Mouse (Mus musculus) forebrain, embryonic 10.5 days (tissue): ENCODE data around the gene Gng2. TPM values are rescaled to one million over a fixed set of nuclear protein-coding genes. Genes with fewer than 3 reads are reported as not detected.

ENCODE experiments used
- DNase-seq: peaks from one replicate; pipeline ENCODE4 v3.0.0-alpha.2; 2017; ENCODE audit warnings: low spot score; ENCODE audit errors: extremely low spot score
- H3K27ac ChIP-seq: fragments of 300-500 bp; sonication (generic); 2 replicates; pipeline ENCODE4 v1.5.1; 2016; ENCODE audit warnings: mild to moderate bottlenecking
- H3K27me3 ChIP-seq: fragments of 300-500 bp; sonication (generic); 2 replicates; pipeline ENCODE4 v1.6.1; 2016; ENCODE audit warnings: mild to moderate bottlenecking; ENCODE audit not compliant: poor library complexity, severe bottlenecking
- H3K36me3 ChIP-seq: fragments of 300-500 bp; sonication (generic); replicated peaks from 2 replicates; pipeline ENCODE4 v1.6.1; 2016; ENCODE audit warnings: mild to moderate bottlenecking, moderate library complexity
- H3K4me1 ChIP-seq: fragments of 300-500 bp; sonication (generic); 2 replicates; pipeline ENCODE4 v1.6.1; 2016
- H3K4me3 ChIP-seq: fragments of 300-500 bp; sonication (generic); 2 replicates; pipeline ENCODE4 v1.5.1; 2016; ENCODE audit warnings: mild to moderate bottlenecking, moderate library complexity
- H3K9me3 ChIP-seq: fragments of 300-500 bp; sonication (generic); 2 replicates; pipeline ENCODE4 v1.6.1; 2016; ENCODE audit warnings: mild to moderate bottlenecking, moderate library complexity
- WGBS: fragments of 180-500 bp; shearing (Covaris S2); methylation state at CpG from one replicate; pipeline ENCODE4 v1.1.7; 2016; 5-methylcytosine and 5-hydroxymethylcytosine counted together
- polyA plus RNA-seq: library from polyadenylated mRNA; unstranded; fragments of >200 nt; fragmentation: Nextera tagmentation; extraction: Ambion mirVana; gene quantifications from 2 replicates; pipeline ENCODE4 v1.2.1, GENCODE M21; 2016

Gene Gng2
- polyA plus RNA-seq, 1 experiment from 2014 or later, result 86.1 TPM

DNA sequence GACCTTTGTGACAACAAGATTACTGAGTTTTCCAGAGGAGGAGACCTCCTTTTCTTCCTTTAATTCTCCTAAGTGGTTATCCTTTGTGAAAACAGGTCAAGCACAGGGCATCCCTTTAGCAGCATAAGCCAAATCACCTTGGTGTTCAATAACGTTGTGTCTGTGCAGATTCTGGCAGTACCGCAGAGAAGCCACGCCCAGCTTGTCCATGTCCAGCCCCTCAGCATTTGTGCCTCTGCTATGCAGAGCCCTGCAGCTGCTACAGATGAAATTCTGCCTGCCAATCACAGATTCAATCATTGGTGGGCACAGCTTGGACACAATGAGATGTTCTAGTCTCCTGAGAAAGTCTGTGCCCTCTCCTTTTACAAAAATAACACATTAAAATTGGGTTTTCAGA is 14.4 kb upstream of the Gng2 start:
- peak overlapping the region; percentile 21; the same call in 1 of the 2 replicates for H3K27ac ChIP-seq
- DNase-seq, result no peak
- 37% methylated on average over 3 of the region's 3 CpGs for WGBS

GRCm38 (mm10) chr14:19990436-19990993 is 13.1 kb upstream of the Gng2 start:
- H3K4me1 ChIP-seq, result peaks cover 49% of the 10 kb centered on the region
- DNase-seq, result no peak
- H3K36me3 ChIP-seq, result no peaks in the 10 kb centered on the region
- 0 out of 2 replicates have a peak overlapping the region, but pooled peaks have one; percentile 40 for H3K27ac ChIP-seq
- H3K4me3 ChIP-seq, result no peak overlapping the region
- H3K9me3 ChIP-seq, result no peaks in the 10 kb centered on the region
- H3K27me3 ChIP-seq, result no peaks in the 10 kb centered on the region
- 82% methylated on average over 1 of the region's 1 CpGs for WGBS

More for the DNA sequence above, 14.4 kb upstream of the Gng2 start:
- Histone ChIP-seq H3K4me1 (peaks cover 37% of the 10 kb centered on the region), H3K9me3 (no peaks in the 10 kb centered on the region), H3K27me3 (no peaks in the 10 kb centered on the region), H3K36me3 (no peaks in the 10 kb centered on the region), H3K4me3 (no peak overlapping the region)

DNA sequence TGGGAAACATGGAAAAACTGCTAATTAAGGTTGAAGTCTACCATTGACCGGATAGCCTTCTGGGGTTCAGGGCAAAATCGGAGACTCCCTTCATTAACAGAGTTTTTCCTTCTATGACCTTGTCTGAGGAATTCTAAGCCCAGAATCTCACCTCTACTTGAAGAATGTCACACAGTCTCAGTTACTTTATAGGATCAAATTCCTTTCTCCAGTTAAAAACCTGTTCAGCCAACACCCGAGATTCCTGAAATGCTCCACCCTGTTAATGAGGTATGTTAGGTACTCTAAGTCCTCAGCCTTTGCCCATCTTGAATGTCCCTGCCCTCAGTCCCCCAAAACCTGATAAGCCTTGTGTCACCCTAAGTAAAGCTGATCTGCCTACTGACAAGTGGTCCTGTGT is 11.0 kb upstream of the Gng2 start:
- no peaks in the 10 kb centered on the region for H3K36me3 ChIP-seq
- H3K4me3 ChIP-seq, result no peak overlapping the region
- WGBS, result 86% methylated on average over 3 of the region's 3 CpGs
- H3K27ac ChIP-seq, result peak overlapping the region; percentile 98
- no peaks in the 10 kb centered on the region for H3K9me3 ChIP-seq
- peaks cover 70% of the 10 kb centered on the region for H3K4me1 ChIP-seq
- no peaks in the 10 kb centered on the region for H3K27me3 ChIP-seq
- no peak for DNase-seq

DNA sequence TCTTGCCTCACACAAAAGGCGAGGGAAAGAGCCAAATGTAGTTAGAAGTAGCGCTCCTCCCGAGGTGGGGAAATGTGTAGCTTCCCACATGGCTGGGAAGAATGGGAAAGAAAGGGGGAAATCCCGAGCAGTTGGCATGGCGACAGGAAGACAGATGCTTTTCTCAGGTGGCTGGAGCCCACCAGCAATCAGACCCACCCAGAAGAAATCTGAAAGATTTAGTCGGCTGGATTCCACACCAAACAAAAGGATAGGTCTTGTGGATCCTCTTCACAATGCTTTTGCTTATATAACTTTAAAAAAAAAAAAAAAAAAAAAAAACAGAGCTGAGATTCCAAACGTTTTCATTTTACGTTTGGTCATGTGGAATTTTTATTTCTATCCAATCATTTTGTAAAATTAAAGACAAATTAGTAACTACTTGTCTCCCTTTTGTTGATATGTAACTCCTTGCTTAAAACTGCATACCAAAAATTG is 10.0 kb upstream of the Gng2 start:
- DNase-seq, result no peak
- Histone ChIP-seq H3K27me3 (no peaks in the 10 kb centered on the region), H3K36me3 (no peaks in the 10 kb centered on the region), H3K4me3 (peak overlapping the region; percentile 47), H3K27ac (peak overlapping the region; percentile 98), H3K9me3 (no peaks in the 10 kb centered on the region), H3K4me1 (peaks cover 71% of the 10 kb centered on the region)
- WGBS, result 11% methylated on average over 8 of the region's 8 CpGs

DNA sequence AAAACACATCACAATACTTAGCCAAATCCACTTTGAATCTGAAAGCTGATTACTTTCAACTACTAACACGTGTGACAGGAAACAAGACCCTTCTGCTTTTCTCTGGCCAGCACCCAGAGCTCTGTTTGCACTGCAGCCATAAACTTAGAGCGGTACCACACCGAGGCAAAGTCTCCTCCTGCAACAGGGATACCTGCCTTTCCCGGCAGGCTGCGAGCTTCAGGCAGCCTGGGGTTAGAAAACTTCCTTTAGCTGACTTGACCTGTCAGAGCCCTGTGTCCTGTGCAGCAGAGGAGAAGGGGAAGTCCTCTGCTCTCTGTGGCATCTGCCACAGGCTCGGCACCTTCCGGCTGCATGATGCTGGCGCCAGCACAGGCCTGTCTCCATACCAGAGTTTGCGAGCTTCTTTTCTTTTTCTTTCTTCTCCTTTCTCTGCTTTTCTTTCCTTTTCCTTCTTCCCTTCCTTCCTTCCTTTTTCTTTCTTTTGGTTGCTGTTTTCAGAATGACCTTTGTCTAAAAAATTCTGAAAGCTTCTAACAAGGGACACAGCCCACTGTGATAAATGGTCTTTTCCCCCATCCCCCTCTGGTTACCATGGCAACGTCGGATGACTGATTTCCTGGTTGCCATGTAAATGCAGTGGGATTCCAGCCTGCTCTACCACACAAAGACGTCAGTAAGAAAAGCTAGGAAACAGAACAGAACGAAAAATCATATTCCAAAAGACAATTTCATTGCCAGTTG is 9.4 kb upstream of the Gng2 start:
- H3K27ac ChIP-seq, result peak overlapping the region; percentile 98
- no peaks in the 10 kb centered on the region for H3K36me3 ChIP-seq
- no peaks in the 10 kb centered on the region for H3K9me3 ChIP-seq
- DNase-seq, result peak; percentile 92
- WGBS, result 4% methylated on average over 13 of the region's 13 CpGs
- H3K4me1 ChIP-seq, result peaks cover 65% of the 10 kb centered on the region
- H3K27me3 ChIP-seq, result no peaks in the 10 kb centered on the region
- peak overlapping the region; percentile 47 for H3K4me3 ChIP-seq

DNA sequence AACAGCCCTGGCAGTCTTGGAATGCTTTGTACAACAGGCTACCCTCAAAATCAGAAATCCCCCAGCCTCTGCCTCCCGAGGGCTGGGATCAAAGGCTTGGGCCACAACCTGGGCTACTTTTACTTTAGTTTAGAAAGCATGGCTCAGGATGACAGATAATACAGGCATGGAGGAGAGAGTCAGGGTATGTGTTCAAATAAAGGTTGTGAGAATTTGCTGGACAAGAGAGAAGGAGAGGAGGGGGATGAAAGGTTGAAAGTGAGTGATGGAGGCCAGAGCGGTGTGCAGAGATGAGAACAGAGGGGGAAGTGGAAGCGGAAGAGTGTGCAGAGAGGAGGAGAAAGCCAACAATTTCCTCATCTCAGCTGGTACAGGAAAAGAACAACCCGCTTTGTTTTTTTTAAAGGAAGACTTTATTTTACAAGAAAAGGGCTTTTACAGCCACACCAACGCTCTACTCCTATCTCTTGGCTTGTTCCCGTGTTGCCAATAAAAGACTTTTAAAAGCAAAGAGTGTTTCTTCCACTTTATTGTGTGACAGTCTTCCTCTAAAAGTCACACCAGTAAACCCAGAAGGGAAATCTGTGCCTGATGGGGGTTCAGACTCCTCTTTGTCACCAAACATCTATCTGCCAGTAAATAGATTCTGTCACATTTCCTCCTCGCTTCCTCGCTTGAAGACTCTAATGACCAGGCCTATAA is 8.6 kb upstream of the Gng2 start:
- peaks cover 58% of the 10 kb centered on the region for H3K4me1 ChIP-seq

DNA sequence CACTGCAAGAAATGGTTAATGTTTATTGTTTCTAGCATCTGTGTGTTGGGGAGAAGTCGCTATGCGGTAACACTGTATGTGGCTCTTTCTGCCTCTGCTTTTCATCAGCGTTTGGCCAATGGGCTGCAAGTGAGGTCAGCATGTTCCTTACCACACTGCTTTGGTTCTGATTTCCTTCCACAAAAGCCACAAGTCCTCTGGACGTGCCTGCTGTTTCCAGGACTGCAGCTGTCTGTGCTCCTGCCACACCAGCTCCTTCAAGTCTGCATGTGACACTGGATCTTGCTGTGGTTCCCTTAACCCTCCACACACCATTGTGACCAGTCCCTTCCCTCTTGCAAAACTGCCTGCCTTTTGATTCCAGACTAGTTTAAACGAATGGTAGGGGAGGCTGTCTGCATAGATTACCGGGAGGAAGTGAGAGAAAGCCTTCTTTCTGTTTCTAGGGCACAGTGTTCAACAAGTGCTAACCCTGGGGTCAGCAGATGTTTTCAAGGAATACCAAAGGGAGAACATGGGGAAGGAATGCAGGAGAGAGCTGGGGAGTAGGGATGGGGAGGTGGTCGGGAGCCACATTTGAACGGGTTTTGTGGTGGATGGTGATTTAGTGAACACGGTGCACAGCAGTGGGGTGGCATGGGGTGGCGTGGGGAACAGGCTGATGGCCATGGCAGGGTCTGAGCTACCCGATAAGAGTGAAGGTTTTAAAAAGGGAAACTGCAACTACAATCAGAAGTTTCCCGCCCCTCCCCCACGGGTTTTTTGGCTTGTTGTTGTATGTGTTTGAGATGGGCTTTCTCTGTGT is 7.9 kb upstream of the Gng2 start:
- WGBS, result 13% methylated on average over 13 of the region's 13 CpGs
- Histone ChIP-seq H3K4me3 (peak overlapping the region; percentile 47), H3K36me3 (no peaks in the 10 kb centered on the region), H3K27me3 (no peaks in the 10 kb centered on the region), H3K27ac (peak overlapping the region; percentile 98), H3K9me3 (no peaks in the 10 kb centered on the region), H3K4me1 (peaks cover 56% of the 10 kb centered on the region)
- DNase-seq, result peak; percentile 59

More for the DNA sequence above, 8.6 kb upstream of the Gng2 start:
- Histone ChIP-seq H3K27me3 (no peaks in the 10 kb centered on the region), H3K9me3 (no peaks in the 10 kb centered on the region), H3K4me3 (peak overlapping the region; percentile 47), H3K36me3 (no peaks in the 10 kb centered on the region), H3K27ac (peak overlapping the region; percentile 98)
- DNase-seq, result no peak
- WGBS, result 57% methylated on average over 8 of the region's 8 CpGs

DNA sequence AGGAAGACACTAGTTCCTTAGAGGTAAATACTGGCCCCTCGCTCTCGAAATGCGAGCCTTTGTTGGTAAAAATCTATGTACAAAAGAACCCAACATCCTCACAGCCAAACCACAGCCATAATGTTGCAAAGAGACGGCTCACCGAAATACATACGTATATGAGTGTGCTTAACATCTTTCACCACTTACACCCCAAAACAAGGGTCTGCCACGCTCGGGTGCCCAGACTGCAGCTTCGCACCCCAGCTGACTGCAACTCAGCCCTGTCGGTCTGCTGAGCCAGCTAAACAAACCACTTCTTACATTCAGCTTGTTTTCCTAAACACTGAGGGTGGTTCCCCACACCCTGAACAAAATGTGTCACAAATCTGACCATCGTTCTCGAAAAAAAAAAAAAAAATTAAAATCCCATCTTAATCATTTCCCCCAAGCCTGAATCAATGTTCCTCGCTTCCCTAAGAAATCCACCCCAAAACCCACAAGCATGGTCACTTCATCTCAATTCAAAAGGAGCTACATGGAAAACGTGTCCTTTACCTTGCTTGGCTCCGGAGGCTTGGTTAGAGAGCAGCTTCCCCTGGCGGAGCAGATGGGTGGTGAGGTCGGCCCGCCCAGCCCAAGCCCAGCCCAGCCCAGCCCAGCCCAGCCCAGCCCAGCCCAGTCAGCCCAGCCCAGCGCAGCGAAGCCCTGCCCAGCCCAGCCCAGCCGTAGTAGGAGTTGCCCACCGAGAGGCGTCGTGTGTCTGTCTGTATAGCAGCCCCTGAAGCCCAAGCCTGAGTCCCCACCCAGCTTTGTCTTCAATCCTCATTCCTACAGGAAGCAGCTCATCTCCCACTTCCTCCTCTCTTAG is 781 bp downstream of the Gng2 start:
- H3K27me3 ChIP-seq, result no peaks in the 10 kb centered on the region
- under 1% methylated on average over 24 of the region's 24 CpGs for WGBS
- H3K4me3 ChIP-seq, result peak overlapping the region; percentile 63
- peak overlapping the region; percentile 92 for H3K27ac ChIP-seq
- no peaks in the 10 kb centered on the region; the same call in 1 of the 2 replicates for H3K36me3 ChIP-seq
- no peaks in the 10 kb centered on the region for H3K9me3 ChIP-seq
- peaks cover 63% of the 10 kb centered on the region for H3K4me1 ChIP-seq
- DNase-seq, result peak; percentile 88

- Histone ChIP-seq H3K4me3 (peak overlapping the region; percentile 63), H3K9me3 (no peaks in the 10 kb centered on the region), H3K27me3 (no peaks in the 10 kb centered on the region), H3K36me3 (no peaks in the 10 kb centered on the region; the same call in 1 of the 2 replicates), H3K4me1 (peaks cover 72% of the 10 kb centered on the region), H3K27ac (peak overlapping the region; percentile 92)
- DNase-seq, result no peak
- 45% methylated on average over 11 of the region's 11 CpGs for WGBS
These were observed 2.4 kb downstream of the Gng2 start for GRCm38 (mm10) chr14:19974978-19975493.

DNA sequence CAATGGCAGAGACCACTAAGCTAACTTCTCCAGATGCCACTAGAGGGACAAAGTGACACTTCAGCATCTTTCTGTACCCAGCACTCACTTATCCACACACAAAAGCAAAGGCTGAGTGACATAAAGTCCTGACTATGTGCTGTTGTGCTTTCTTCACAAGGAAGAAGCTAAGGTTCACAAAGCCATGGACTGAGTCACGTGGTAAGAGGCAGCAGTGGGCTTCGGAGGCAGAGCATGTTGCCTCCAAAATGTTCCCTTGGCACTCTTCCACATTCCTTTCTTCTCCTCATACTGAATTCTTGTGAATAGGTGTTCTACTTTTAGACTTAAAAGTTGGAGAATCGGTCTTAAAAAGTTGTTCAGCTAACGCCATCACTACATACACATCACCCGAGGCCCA is 3.0 kb downstream of the Gng2 start:
- 86% methylated on average over 5 of the region's 5 CpGs for WGBS
- H3K4me1 ChIP-seq, result peaks cover 77% of the 10 kb centered on the region

GRCm38 (mm10) chr14:19972316-19973029 is 5.0 kb downstream of the Gng2 start:
- Histone ChIP-seq H3K36me3 (no peaks in the 10 kb centered on the region; the same call in 1 of the 2 replicates), H3K4me1 (peaks cover 84% of the 10 kb centered on the region), H3K27me3 (no peaks in the 10 kb centered on the region), H3K27ac (peak overlapping the region; percentile 69; the same call in 1 of the 2 replicates), H3K4me3 (no peak overlapping the region), H3K9me3 (no peaks in the 10 kb centered on the region)
- WGBS, result 81% methylated on average over 13 of the region's 13 CpGs
- no peak for DNase-seq

More for the DNA sequence above, 3.0 kb downstream of the Gng2 start:
- no peaks in the 10 kb centered on the region; the same call in 1 of the 2 replicates for H3K36me3 ChIP-seq
- no peak for DNase-seq
- no peaks in the 10 kb centered on the region for H3K9me3 ChIP-seq
- H3K27ac ChIP-seq, result peak overlapping the region; percentile 92
- H3K4me3 ChIP-seq, result peak overlapping the region; percentile 63
- H3K27me3 ChIP-seq, result no peaks in the 10 kb centered on the region
